Mouse (Mus musculus) ES-Bruce4 (cell line): Measurements from ENCODE around the gene Hip1r. TPM values are rescaled to one million over a fixed set of nuclear protein-coding genes. Genes with fewer than 3 reads are reported as not detected.

ENCODE experiments used
- H3K27ac ChIP-seq: 2 replicates; pipeline ENCODE4 v1.5.1; 2012; ENCODE audit warnings: low read length, inconsistent platforms; ENCODE audit not compliant: insufficient read depth
- H3K27me3 ChIP-seq: 2 replicates; pipeline ENCODE4 v1.6.1; 2012; ENCODE audit warnings: mild to moderate bottlenecking, low read length, inconsistent platforms; ENCODE audit not compliant: control insufficient read depth, poor library complexity, insufficient read depth, severe bottlenecking
- H3K36me3 ChIP-seq: 2 replicates; pipeline ENCODE4 v1.6.1; 2012; ENCODE audit warnings: inconsistent platforms, mild to moderate bottlenecking, low read length, moderate library complexity; ENCODE audit not compliant: control insufficient read depth, poor library complexity, insufficient read depth, severe bottlenecking
- H3K4me1 ChIP-seq: one replicate; pipeline ENCODE4 v1.8.1; 2011; ENCODE audit warnings: low read length; ENCODE audit not compliant: control insufficient read depth, insufficient read depth
- H3K4me3 ChIP-seq: 2 replicates; pipeline ENCODE4 v1.5.1; 2011; ENCODE audit warnings: low read depth, mild to moderate bottlenecking, low read length
- H3K9ac ChIP-seq: 2 replicates; pipeline ENCODE4 v1.6.1; 2012; ENCODE audit warnings: low read depth, mild to moderate bottlenecking, inconsistent platforms; ENCODE audit not compliant: poor library complexity, severe bottlenecking
- H3K9me3 ChIP-seq: replicated peaks from 2 replicates; pipeline ENCODE4 v1.6.1; 2012; ENCODE audit warnings: mild to moderate bottlenecking, low read length, inconsistent platforms; ENCODE audit not compliant: control insufficient read depth, poor library complexity, insufficient read depth, severe bottlenecking
- CTCF ChIP-seq: IDR thresholded peaks from one replicate; pipeline ENCODE4 v1.8.1; 2011; ENCODE audit warnings: low read depth, low read length
- EP300 ChIP-seq: IDR thresholded peaks from 2 replicates; pipeline ENCODE4 v1.6.1; 2011; ENCODE audit warnings: low read depth, low read length; ENCODE audit not compliant: insufficient read depth
- POLR2A ChIP-seq: IDR thresholded peaks from one replicate; pipeline ENCODE4 v1.8.1; 2011; ENCODE audit warnings: low read length; ENCODE audit not compliant: insufficient read depth
- polyA plus RNA-seq: library from polyadenylated mRNA; stranded (reverse); fragments of >200 nt; gene quantifications from 2 replicates; pipeline ENCODE4 v1.2.4, GENCODE M21; 2011; ENCODE audit warnings: low read depth; ENCODE audit not compliant: missing spikeins, insufficient read depth, insufficient read length

The Hip1r gene
- polyA plus RNA-seq, 1 experiment: 17.4 TPM

GRCm38 (mm10) chr5:124025587-124026441 lies 52.4 kb downstream of the Hip1r start:
- Histone ChIP-seq H3K4me3 (no peak overlapping the region), H3K4me1 (no peaks in the 10 kb centered on the region), H3K9me3 (no peaks in the 10 kb centered on the region), H3K27ac (no peak overlapping the region), H3K27me3 (no peaks in the 10 kb centered on the region), H3K9ac (no peak overlapping the region), H3K36me3 (no peaks in the 10 kb centered on the region)
- no peak for TF ChIP-seq CTCF
- TF ChIP-seq EP300: no peak
- TF ChIP-seq POLR2A: no peak

DNA sequence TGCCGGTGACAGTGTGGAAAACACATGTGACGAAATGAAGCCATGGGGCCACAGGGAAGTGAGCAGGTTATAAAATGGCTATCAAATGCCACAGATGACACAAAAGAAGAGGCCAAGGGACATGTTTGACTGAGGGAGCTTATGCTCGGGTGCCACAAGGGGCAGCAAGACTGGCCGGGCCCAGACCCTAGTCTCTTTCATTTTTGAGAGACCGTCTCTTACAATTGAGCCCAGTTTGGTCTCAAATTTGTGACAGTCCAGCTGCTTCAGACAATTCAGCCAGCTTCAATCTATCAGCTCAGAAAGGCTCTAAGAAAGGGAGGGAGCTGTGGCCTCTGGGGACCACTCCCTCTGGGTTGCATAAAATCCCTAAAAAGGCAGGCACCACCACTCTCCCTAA lies 53.1 kb downstream of the Hip1r start:
- Histone ChIP-seq H3K36me3 (no peaks in the 10 kb centered on the region), H3K9ac (no peak overlapping the region), H3K27ac (no peak overlapping the region), H3K27me3 (no peaks in the 10 kb centered on the region), H3K4me1 (no peaks in the 10 kb centered on the region), H3K9me3 (no peaks in the 10 kb centered on the region), H3K4me3 (no peak overlapping the region)
- TF ChIP-seq EP300 (no peak), CTCF (no peak), POLR2A (no peak)

GRCm38 (mm10) chr5:124027702-124028470 lies 54.5 kb downstream of the Hip1r start:
- no peaks in the 10 kb centered on the region for H3K4me1 ChIP-seq
- no peaks in the 10 kb centered on the region for H3K27me3 ChIP-seq
- H3K9ac ChIP-seq: no peak overlapping the region
- H3K4me3 ChIP-seq: no peak overlapping the region
- no peak overlapping the region for H3K27ac ChIP-seq
- H3K9me3 ChIP-seq: no peaks in the 10 kb centered on the region
- TF ChIP-seq EP300: no peak
- TF ChIP-seq CTCF: no peak
- TF ChIP-seq POLR2A: no peak
- H3K36me3 ChIP-seq: no peaks in the 10 kb centered on the region

GRCm38 (mm10) chr5:124028680-124029079 lies 55.3 kb downstream of the Hip1r start:
- Histone ChIP-seq H3K4me3 (no peak overlapping the region), H3K9me3 (no peaks in the 10 kb centered on the region), H3K27me3 (no peaks in the 10 kb centered on the region), H3K36me3 (no peaks in the 10 kb centered on the region), H3K27ac (no peak overlapping the region), H3K9ac (no peak overlapping the region), H3K4me1 (no peaks in the 10 kb centered on the region)
- TF ChIP-seq EP300 (no peak), CTCF (no peak), POLR2A (no peak)

GRCm38 (mm10) chr5:124029220-124030035 lies 56.0 kb downstream of the Hip1r start:
- TF ChIP-seq CTCF (no peak), POLR2A (no peak), EP300 (no peak)
- no peak overlapping the region for H3K27ac ChIP-seq
- H3K4me1 ChIP-seq: no peaks in the 10 kb centered on the region
- no peaks in the 10 kb centered on the region for H3K27me3 ChIP-seq
- no peaks in the 10 kb centered on the region for H3K36me3 ChIP-seq
- H3K9me3 ChIP-seq: no peaks in the 10 kb centered on the region
- no peak overlapping the region for H3K9ac ChIP-seq
- no peak overlapping the region for H3K4me3 ChIP-seq
